Mouse (Mus musculus) G1E (cell line): ENCODE data around the gene Vegfb. TPM values are rescaled to one million over a fixed set of nuclear protein-coding genes. Genes with fewer than 3 reads are reported as not detected.
A peak's percentile ranks its signal among the peaks of the same experiment; 100 is the strongest.

Experiments used
- ATAC-seq: 2 replicates; pipeline ENCODE4 v1.8.0; 2016; ENCODE audit warnings: mild to moderate bottlenecking; ENCODE audit not compliant: insufficient number of reproducible peaks, poor library complexity, low FRiP score, severe bottlenecking; ENCODE audit errors: extremely low read depth
- DNase-seq: peaks from one replicate; pipeline ENCODE4 v3.0.0; 2012; ENCODE audit warnings: low spot score
- H3K27me3 ChIP-seq: 2 replicates; pipeline ENCODE4 v1.6.1; 2012; ENCODE audit warnings: mild to moderate bottlenecking, low read length, inconsistent platforms; ENCODE audit not compliant: insufficient read depth
- H3K36me3 ChIP-seq: replicated peaks from 2 replicates; pipeline ENCODE3; 2012; ENCODE audit warnings: mild to moderate bottlenecking, inconsistent platforms
- H3K4me1 ChIP-seq: 2 replicates; pipeline ENCODE4 v1.6.1; 2012; ENCODE audit warnings: low read depth, low read length, inconsistent platforms, mixed read lengths; ENCODE audit not compliant: insufficient read depth
- H3K4me3 ChIP-seq: 2 replicates; pipeline ENCODE4 v1.5.1; 2012; ENCODE audit warnings: low read depth, mild to moderate bottlenecking, inconsistent platforms, low read length, moderate library complexity, mixed read lengths
- H3K9me3 ChIP-seq: replicated peaks from 2 replicates; pipeline ENCODE4 v1.6.1; 2012; ENCODE audit warnings: inconsistent platforms
- CTCF ChIP-seq: IDR thresholded peaks from 2 replicates; pipeline ENCODE4 v1.5.1; 2012; ENCODE audit warnings: low read depth, low read length, inconsistent platforms, mixed read lengths
- GATA1 ChIP-seq: IDR thresholded peaks from 2 replicates; pipeline ENCODE4 v1.6.1; 2012; ENCODE audit warnings: borderline replicate concordance, low read length, inconsistent platforms, mixed read lengths
- GATA2 ChIP-seq: IDR thresholded peaks from 2 replicates; pipeline ENCODE4 v1.6.1; 2012; ENCODE audit warnings: low read depth, low read length, inconsistent platforms, borderline replicate concordance
- POLR2AphosphoS5 ChIP-seq: IDR thresholded peaks from 2 replicates; pipeline ENCODE4 v1.6.1; 2012; ENCODE audit warnings: low read depth, low read length, inconsistent platforms; ENCODE audit not compliant: insufficient replicate concordance
- TAL1 ChIP-seq: conservative IDR thresholded peaks from 2 replicates; pipeline ENCODE4 v1.6.1; 2012; ENCODE audit warnings: low read depth, low read length, inconsistent platforms, mixed read lengths
- polyA plus RNA-seq: library from polyadenylated mRNA; stranded (reverse); fragments of >175 nt; gene quantifications from 2 replicates; pipeline ENCODE4 v1.2.3, GENCODE M21; 2012
- total RNA-seq, 2 experiments: library from RNA; stranded (forward) in 1 of 2; stranded (reverse) in 1 of 2; fragments of 200-1000 nt in 1 of 2; fragments of >200 nt in 1 of 2; fragmentation: Nextera tagmentation in 1 of 2; gene quantifications; 2 replicates each; pipeline ENCODE4 v1.2.3; 2014 to 2017

Vegfb gene
- total and polyA plus RNA-seq, 3 experiments: 20.2 to 92.6 (median 29.6) TPM

GRCm38 (mm10) chr19:6943709-6944108 lies 43.7 kb downstream of the Vegfb start:
- no peak overlapping the region; the same call in 1 of the 2 replicates for H3K4me3 ChIP-seq
- no peak for DNase-seq
- ATAC-seq: no peak
- H3K9me3 ChIP-seq: no peaks in the 10 kb centered on the region
- peaks cover 55% of the 10 kb centered on the region for H3K36me3 ChIP-seq
- H3K27me3 ChIP-seq: no peaks in the 10 kb centered on the region
- no peak for TF ChIP-seq CTCF
- TF ChIP-seq TAL1: no peak
- no peak for TF ChIP-seq GATA2
- no peak for TF ChIP-seq POLR2AphosphoS5
- no peak for TF ChIP-seq GATA1
- peaks cover 54% of the 10 kb centered on the region for H3K4me1 ChIP-seq

GRCm38 (mm10) chr19:6942764-6943163 lies 44.7 kb downstream of the Vegfb start:
- no peak for ATAC-seq
- Histone ChIP-seq H3K4me1 (peaks cover 47% of the 10 kb centered on the region), H3K27me3 (no peaks in the 10 kb centered on the region), H3K9me3 (no peaks in the 10 kb centered on the region), H3K4me3 (peak overlapping the region; percentile 84), H3K36me3 (peaks cover 55% of the 10 kb centered on the region)
- TF ChIP-seq TAL1: no peak
- TF ChIP-seq GATA1: no peak
- no peak for TF ChIP-seq CTCF
- no peak for TF ChIP-seq GATA2
- no peak for TF ChIP-seq POLR2AphosphoS5
- DNase-seq: no peak

GRCm38 (mm10) chr19:6942249-6942691 lies 45.2 kb downstream of the Vegfb start, which contains the start of gene Gpr137:
TSS of gene Gpr137 (minus strand) at chr19:6942480.
- H3K4me1 ChIP-seq: peaks cover 44% of the 10 kb centered on the region
- no peaks in the 10 kb centered on the region for H3K27me3 ChIP-seq
- ATAC-seq (peak; percentile 83), DNase-seq (peak; percentile 97)
- no peak for TF ChIP-seq POLR2AphosphoS5
- no peak for TF ChIP-seq CTCF
- no peak for TF ChIP-seq GATA2
- TF ChIP-seq GATA1: no peak
- no peak for TF ChIP-seq TAL1
- peak within 1 kb of the TSS; percentile 84 for H3K4me3 ChIP-seq
- peaks cover 55% of the 10 kb centered on the region for H3K36me3 ChIP-seq
- no peaks in the 10 kb centered on the region for H3K9me3 ChIP-seq

- ATAC-seq: peak; percentile 35; the same call in 1 of the 2 replicates
- peaks cover 49% of the 10 kb centered on the region for H3K36me3 ChIP-seq
Measured at GRCm38 (mm10) chr19:6941372-6942248, 45.8 kb downstream of the Vegfb start, which contains the start of gene Bad. TSS of gene Bad (plus strand) at chr19:6941861.

GRCm38 (mm10) chr19:6940396-6941351 lies 46.8 kb downstream of the Vegfb start:
- no peak for TF ChIP-seq TAL1
- TF ChIP-seq GATA1: no peak
- TF ChIP-seq CTCF: no peak
- TF ChIP-seq POLR2AphosphoS5: no peak
- no peak for TF ChIP-seq GATA2
- Histone ChIP-seq H3K36me3 (peaks cover 39% of the 10 kb centered on the region), H3K4me3 (peak overlapping the region; percentile 84), H3K27me3 (peaks cover 4% of the 10 kb centered on the region; the same call in 1 of the 2 replicates), H3K4me1 (peaks cover 37% of the 10 kb centered on the region), H3K9me3 (no peaks in the 10 kb centered on the region)
- ATAC-seq (no peak), DNase-seq (peak; percentile 26)

More at GRCm38 (mm10) chr19:6941372-6942248, 45.8 kb downstream of the Vegfb start, which contains the start of gene Bad:
- Histone ChIP-seq H3K4me3 (peak within 1 kb of the TSS; percentile 84), H3K27me3 (no peaks in the 10 kb centered on the region), H3K9me3 (no peaks in the 10 kb centered on the region), H3K4me1 (peaks cover 44% of the 10 kb centered on the region)
- no peak for TF ChIP-seq TAL1
- TF ChIP-seq GATA1: no peak
- TF ChIP-seq POLR2AphosphoS5: no peak
- TF ChIP-seq GATA2: no peak
- no peak for TF ChIP-seq CTCF
- peak; percentile 96 for DNase-seq
